Mouse (Mus musculus) kidney, adult 8-10 months (tissue): Measurements from ENCODE around the gene Wwp2.

Experiments used
- DNase-seq, 2 experiments: peaks; one replicate each; pipeline ENCODE4 v3.0.0; 2022

Gene Wwp2

DNA sequence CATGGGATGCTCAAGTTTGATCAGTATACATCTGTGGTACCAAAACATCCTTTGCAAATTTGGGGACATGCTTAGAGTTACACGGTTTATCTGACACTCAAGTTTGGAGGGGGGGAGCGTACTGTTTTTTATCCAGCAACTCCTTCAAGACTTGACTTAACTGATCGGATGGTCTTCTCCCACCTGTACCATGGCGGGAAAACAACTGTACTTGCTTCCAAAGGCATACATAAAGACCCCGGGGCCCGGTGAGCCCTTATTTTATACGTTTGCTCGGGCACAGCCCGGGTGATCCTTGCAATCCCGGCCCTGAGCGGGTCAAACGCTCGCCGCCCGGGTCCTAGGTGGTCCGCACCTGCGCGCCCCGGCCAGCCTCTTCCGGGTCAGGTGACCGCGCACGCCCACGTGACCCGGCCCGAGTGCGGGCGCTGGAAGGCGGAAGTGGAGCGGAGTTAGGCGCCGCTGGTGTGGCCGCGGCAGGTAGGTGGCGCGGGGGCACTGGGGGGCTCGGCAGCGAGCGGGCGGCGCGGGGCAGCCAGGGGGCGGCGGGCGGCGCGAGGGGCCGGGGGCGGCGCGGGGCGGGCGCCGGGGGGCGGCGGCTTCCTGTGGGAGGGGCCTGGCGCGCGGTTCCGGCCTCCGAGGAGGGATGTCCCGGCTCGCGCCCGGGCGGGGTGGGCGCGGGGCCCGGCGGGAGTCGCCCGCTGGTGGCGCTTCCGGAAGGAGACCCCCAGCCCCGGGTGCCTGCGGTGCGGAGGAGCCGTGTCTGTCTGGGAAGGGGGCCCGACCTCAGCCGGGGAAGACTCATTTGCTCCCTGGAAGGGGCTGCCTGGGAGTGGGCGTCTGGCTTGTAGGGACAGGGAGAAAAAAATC is at the start of gene Wwp2:
TSS of gene Wwp2 (plus strand) at position 404 of the 870 bp plus-strand sequence.
- DNase-seq: peak; percentile 74 to 76

GRCm38 (mm10) chr8:107386642-107387041 is 49.5 kb upstream of the Wwp2 start:
- DNase-seq: no peak

GRCm38 (mm10) chr8:107387861-107388260 is 48.3 kb upstream of the Wwp2 start:
- DNase-seq: peak; percentile 55 to 72

GRCm38 (mm10) chr8:107389557-107389956 is 46.6 kb upstream of the Wwp2 start:
- peak; percentile 88 to 89 for DNase-seq

DNA sequence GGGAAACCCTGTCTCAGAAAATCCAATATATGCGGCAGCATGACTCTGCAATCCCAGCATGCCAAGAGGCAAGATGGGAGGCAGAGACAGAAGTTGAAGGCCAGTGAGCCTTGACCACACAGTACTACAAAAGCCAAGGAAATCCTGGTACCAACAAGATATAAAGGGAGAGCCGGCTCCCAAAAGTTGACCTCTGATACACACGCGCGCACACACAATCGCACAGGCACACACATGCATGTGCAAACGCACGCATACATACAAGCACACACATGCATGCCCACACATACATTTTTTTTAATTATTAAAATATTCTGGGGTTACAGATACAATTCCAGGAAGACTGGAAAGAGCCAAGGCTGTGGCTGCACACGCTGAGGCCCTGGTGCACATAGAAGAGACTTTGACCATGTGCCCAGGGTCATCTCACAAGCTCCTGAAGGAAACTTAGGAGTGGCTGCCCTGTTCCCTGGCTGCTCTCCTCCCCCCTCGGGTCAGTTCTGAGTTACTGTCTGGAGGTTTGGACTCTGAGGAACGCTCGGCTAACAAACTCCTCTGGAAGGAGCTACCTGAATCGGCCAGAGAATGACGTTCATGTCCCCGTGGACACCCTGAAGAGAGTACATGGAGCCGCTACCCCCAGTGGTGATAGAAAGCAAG is 45.6 kb upstream of the Wwp2 start:
- DNase-seq: peak; percentile 81 to 83

DNA sequence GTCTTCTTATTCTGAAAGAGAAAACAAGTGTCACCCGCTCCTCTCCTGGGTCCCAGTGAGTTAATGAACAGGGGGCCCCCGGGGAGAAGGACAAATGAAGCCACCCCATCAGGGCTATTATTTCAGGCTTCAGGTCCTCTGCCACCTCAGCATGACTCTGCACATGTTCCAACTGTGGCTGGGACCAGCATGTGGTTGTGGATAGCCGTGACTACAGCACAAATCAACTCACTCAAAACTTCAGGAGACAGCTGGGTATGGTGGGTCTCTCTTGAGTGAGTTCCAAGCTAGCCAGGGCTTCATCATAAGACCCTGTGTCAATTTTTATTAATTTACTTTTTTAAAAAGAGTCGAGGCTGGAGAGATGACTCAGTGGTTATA is 45.0 kb upstream of the Wwp2 start:
- no peak for DNase-seq

- DNase-seq: no peak
Measured at GRCm38 (mm10) chr8:107395397-107395796, 40.8 kb upstream of the Wwp2 start.

GRCm38 (mm10) chr8:107396106-107396670 is 40.0 kb upstream of the Wwp2 start:
- DNase-seq: no peak

- DNase-seq: no peak
Measured at GRCm38 (mm10) chr8:107397665-107398064, 38.5 kb upstream of the Wwp2 start.

DNA sequence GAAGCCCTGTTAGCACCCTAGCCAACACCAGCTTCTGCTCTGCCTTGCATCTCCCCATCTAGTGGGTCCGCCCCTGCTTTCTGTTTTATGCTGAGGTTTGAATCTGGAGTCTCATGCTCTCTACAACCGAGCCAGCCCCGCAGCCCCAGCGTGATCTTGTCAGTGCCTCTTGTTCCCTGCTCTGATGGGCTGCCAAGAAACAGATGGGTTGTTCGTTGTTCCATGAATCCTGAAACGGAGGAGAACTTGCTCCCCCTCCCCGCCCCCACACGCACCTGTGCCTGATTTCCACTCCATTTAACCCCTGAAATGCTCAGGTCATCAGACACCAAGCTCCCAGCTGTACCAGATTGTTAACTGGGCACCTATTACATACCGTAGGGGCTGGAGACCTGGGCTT is 36.7 kb upstream of the Wwp2 start:
- DNase-seq: no peak

- DNase-seq: no peak
Measured at GRCm38 (mm10) chr8:107401866-107402265, 34.3 kb upstream of the Wwp2 start.

DNA sequence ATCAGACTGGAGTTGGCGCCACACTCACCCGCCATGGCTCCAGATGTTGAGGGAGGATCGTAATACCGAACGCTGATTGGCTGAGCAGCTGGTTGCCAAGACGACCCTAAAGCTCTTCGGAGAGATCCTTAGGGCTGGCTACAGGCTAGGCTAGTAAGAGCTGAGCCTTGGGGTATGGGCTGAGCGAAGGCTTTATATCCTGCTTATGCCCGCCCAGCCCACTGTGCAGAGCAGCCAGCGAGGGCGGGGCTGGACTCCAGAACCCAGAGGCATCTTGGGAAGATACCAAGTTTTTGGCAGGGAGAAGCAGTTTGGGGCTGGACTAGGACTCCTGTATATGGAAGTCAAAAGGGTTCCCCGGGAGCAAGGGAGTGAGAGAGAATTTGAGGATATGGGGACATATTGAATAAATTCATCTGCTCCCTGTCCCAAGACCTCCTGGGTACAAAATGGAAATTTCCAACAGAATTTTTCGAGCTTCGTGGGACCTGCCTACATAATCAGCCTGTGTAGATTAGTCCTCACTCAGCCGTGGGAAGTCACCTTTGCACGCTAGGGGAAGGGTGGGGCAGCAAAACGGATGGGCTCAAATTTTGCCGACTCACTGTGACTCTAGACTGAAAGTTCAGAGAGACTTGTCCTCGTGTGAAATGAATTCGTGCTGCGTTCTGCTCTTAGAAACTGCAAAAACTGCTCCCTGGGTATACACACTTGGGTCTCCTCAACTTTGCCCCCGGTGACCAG is 33.0 kb upstream of the Wwp2 start, which contains the start of gene Nqo1:
TSS of gene Nqo1 (minus strand) at position 169 of the 744 bp plus-strand sequence.
- peak; percentile 85 to 88 for DNase-seq

DNA sequence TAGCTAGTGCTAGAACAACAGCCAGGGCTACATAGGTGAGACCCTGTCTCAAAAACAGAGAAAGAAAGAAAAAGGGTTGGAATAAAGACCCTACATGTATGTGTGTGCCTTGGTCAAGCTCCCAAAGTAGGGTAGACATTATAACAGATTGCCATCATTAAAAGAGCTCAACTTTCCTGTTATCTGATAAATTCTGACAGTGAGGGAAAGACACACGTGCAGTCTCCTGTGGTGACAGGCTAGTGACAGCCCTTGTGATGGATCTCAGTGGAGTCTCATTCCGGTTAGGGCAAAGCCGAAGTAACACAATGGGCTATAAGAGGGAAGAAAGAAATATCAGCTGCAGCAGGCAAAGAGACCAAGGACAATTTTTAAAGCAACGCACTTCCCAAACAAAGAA is 32.1 kb upstream of the Wwp2 start:
- no peak for DNase-seq

DNA sequence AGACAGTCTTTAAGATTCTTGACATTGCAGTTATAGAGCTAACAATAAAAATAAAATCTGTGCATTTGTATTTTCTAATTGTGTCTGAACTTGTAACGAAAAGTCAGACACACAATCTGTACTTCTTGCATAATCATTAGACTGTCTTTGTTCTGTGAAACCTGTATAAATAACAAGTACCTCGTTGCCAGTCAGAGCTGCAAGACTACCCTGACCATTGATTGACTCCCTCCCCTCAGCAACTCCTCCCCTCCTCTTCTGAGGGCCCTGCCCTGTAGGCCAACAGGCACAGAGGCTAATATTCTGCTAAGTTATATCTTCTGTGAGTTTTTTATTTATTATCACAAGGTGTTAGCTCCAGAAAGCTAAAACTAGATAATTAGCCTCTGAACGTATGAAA is 30.2 kb upstream of the Wwp2 start:
- no peak for DNase-seq

DNA sequence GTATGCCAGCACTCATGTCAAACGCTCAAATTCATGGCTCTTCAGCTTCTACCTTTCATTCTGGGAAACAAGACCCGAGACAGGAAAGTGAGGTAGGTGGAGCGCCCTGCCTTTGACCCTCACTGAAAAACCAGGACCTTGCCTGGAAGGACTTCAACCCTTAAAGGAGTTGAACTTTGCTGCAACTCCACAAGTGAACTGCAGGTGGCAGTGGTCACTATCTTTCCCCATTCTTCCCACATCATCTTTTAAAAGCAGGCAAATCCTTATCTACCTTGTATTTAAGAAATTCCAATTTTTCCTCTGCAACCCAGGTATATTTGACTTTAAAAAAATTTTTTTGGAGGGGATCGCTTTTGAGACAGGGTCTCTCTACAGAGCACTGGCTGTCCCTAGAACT is 24.8 kb upstream of the Wwp2 start:
- peak in 1 of 2 experiments; percentile 52 for DNase-seq

DNA sequence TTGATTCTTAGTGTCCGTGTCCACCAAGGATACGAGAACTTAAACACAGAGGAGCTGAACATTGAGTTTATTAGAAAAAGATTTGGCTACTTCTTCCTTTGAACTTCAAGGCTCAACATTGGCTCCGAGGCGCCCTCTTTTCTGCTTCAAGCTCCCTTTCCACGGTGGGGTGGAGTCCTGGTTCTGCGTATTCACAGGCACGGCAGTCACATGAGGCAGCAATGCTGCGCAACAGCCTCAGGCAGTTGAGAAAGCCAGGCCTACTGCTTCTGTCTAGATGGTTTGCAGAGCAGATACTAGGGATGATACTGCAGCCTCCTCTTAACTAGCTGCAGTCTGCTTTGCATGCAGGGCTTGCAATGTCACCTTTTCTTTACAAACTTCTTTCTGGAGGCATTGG is 23.6 kb upstream of the Wwp2 start:
- DNase-seq: no peak

- no peak for DNase-seq
Measured at GRCm38 (mm10) chr8:107413881-107414280, 22.3 kb upstream of the Wwp2 start.

GRCm38 (mm10) chr8:107417001-107417400 is 19.2 kb upstream of the Wwp2 start:
- DNase-seq: peak in 1 of 2 experiments; percentile 65

DNA sequence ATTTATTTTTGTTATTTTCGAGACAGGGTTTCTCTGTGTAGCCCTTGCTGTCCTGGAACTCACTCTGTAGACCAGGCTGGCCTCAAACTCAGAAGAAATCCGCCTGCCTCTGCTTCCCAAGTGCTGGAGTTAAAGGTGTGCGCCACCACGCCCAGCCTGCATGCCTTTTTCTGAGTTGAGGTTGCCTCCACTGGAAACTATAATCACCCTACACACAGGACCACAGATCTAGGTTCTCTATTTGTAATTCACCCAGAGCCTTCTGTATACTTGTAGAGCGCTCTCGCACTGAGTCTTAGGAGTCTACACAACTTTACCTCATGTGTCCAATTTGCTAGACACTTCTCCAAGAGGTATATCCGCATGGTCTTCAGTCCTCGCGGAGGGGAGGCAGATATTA is 12.0 kb upstream of the Wwp2 start:
- no peak for DNase-seq

DNA sequence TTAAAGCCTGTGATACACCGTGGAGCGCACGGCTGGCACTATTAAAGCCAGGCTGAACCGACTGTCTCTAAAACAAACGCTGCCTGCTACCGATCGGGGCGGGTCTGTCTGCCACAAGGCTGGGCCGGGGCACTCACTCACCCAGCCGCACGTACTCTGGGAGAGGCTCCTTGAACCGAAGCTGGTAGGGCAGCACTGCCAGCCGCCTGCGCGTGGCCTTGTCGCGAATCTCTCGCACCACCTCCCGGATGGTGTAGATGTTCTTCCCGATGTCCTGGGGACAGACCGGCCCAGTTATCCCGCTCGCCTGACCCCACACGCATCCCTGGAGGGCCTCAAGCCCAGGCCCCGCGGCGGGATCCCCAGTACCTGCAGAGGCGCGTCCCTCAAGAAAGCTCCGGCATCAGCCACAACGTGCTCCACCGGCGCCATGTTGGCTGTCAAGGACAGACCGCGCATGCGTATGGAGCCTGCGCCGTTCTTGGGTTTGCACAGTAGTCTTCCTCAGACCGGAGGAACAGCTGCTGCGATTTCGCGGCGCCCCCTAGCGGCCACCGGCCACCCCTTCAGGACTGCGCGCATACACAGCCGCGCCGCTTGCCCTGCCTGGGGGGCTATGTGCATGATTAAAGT is 11.5 kb upstream of the Wwp2 start, which contains the start of gene Nob1:
TSS of gene Nob1 (minus strand) at position 455 of the 633 bp plus-strand sequence.
- peak; percentile 95 to 96 for DNase-seq

GRCm38 (mm10) chr8:107425230-107425597 is 11.0 kb upstream of the Wwp2 start:
- DNase-seq: no peak

GRCm38 (mm10) chr8:107430821-107431220 is 5.3 kb upstream of the Wwp2 start:
- DNase-seq: peak; percentile 66 to 68
